Mouse (Mus musculus): ENCODE measurements around the gene Pdzd2.

GRCm38 (mm10) chr15:12638370-12639030 lies 101.2 kb downstream of the Pdzd2 start:
- TF ChIP-seq POLR2A (IDR thresholded peaks at IDR 0.05; ENCODE audit: low read depth, low read length), result no peak
- TF ChIP-seq CTCF (IDR thresholded peaks at IDR 0.05; ENCODE audit: extremely low read depth, insufficient read length, insufficient replicate concordance, low read depth, low read length), result no peak
